Mouse (Mus musculus): ENCODE results near the gene Ptgis.

- no peak for TF ChIP-seq CTCF (IDR thresholded peaks at IDR 0.05; ENCODE audit: low read depth)
- TF ChIP-seq EP300 (IDR thresholded peaks at IDR 0.05; ENCODE audit: low read depth) = no peak
Observed at GRCm38 (mm10) chr2:167175284-167175683, 65.1 kb downstream of the Ptgis start.
